10 mouse cellular contexts compared by ENCODE assay signal in the genomic region with DNA sequence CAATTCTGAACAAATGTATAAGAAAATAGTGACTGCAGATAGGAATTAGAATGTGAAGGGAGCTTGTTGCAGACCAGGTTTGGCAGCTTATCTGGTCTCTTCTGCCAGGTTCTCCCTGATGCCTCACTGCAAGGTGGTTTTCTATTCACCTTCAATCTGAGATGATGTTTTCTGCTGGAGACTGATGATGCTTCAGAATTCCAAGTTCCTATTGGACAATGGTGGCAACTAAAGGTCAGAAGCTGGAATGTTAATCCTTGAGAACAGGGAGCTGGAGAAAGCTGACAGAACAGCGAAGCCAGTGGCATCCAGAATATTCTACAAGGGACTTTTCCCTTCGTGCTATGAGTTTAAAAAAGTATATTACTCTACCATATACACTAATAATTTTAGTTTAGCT. TPM values are rescaled to one million over a fixed set of nuclear protein-coding genes. Genes with fewer than 3 reads are reported as not detected.
DNase-seq lines count a peak whose midpoint lies in the region; ATAC-seq lines count a peak whose summit lies in the region.
"Had no signal": no experiment of that assay in that cellular context is flagged by ENCODE, and none has a peak within 500 bp of the region (broad histone marks: within the 10 kb centered on the region; RNA-seq: fewer than 3 reads in every experiment).

No protein-coding gene starts in this region.

- no peaks in the 10 kb centered on the region for H3K4me1 ChIP-seq in forebrain, embryonic 10.5 days
- H3K4me1 ChIP-seq: limb, embryonic 15.5 days had no signal

- intact Hi-C loops in heart, postnatal 25 days (cut with DNase I): no loop called here

- WGBS in forebrain, embryonic 10.5 days: 31% methylated on average over 2 of the region's 2 CpGs

- ATAC-seq in granulocyte monocyte progenitor cell, adult 5-6 weeks (replicated peaks; ENCODE audit: poor library complexity, severe bottlenecking): no peak

- DNase-seq in heart, adult 8-10 months (ENCODE audit: low spot score): peak; percentile 27
- DNase-seq in heart, postnatal 25 days (ENCODE audit: low spot score): no peak
- peak; percentile 38 to 46 for DNase-seq in right cerebral cortex, postnatal 10 days (ENCODE audit: low spot score in 2 of 2)
- DNase-seq in right cerebral cortex, postnatal 36 days (ENCODE audit: low spot score in 2 of 2): no peak
- DNase-seq in induced T-regulatory cell, adult 2 months (ENCODE audit: low read depth): peak; percentile 8
- peak; percentile 10 for DNase-seq in testis, postnatal 14 days (ENCODE audit: low spot score)
- DNase-seq in forebrain, embryonic 10.5 days (ENCODE audit: extremely low spot score, low spot score): no peak

- H3K27ac ChIP-seq in forebrain, embryonic 10.5 days: no peak overlapping the region
- H3K27ac ChIP-seq: limb, embryonic 15.5 days had no signal

- H3K36me3 ChIP-seq in forebrain, embryonic 10.5 days (replicated peaks): no peaks in the 10 kb centered on the region
- H3K36me3 ChIP-seq: limb, embryonic 15.5 days had no signal

- H3K4me3 ChIP-seq in forebrain, embryonic 10.5 days: no peak overlapping the region
- H3K4me3 ChIP-seq: limb, embryonic 15.5 days had no signal

- H3K9me3 ChIP-seq in forebrain, embryonic 10.5 days: no peaks in the 10 kb centered on the region
- H3K9me3 ChIP-seq: limb, embryonic 15.5 days had no signal

- H3K27me3 ChIP-seq in forebrain, embryonic 10.5 days (ENCODE audit: poor library complexity, severe bottlenecking): peaks cover 11% of the 10 kb centered on the region

RNA-seq across cellular contexts. Expression of a gene that starts 3.0 kb away (rescaled TPM):
- total RNA-seq in heart, adult 8-10 months (2022): not detected
- total RNA-seq in heart, postnatal 25 days (2021): not detected
- not detected in 2 replicates for total RNA-seq in granulocyte monocyte progenitor cell, adult 5-6 weeks (2014; fragmentation: Nextera tagmentation)
- total RNA-seq in granulocyte monocyte progenitor cell, adult 5-6 weeks (2017): not detected in 2 replicates
- not detected in 2 replicates for polyA plus RNA-seq in forebrain, embryonic 10.5 days (2016; fragmentation: Nextera tagmentation; extraction: Ambion mirVana)
- polyA plus RNA-seq: limb, embryonic 15.5 days had no signal

RNA-seq across cellular contexts. Expression of a gene that starts 10.1 kb away (rescaled TPM):
- not detected for total RNA-seq in heart, adult 8-10 months (2022)
- not detected for total RNA-seq in heart, postnatal 25 days (2021)
- not detected in 2 replicates for total RNA-seq in granulocyte monocyte progenitor cell, adult 5-6 weeks (2014; fragmentation: Nextera tagmentation)
- total RNA-seq in granulocyte monocyte progenitor cell, adult 5-6 weeks (2017): not detected in 2 replicates
- not detected in 2 replicates for polyA plus RNA-seq in forebrain, embryonic 10.5 days (2016; fragmentation: Nextera tagmentation; extraction: Ambion mirVana)
- polyA plus RNA-seq: small intestine, adult 2 months had no signal

RNA-seq across cellular contexts. Expression of a gene that starts 22.2 kb away (rescaled TPM):
- total RNA-seq in heart, adult 8-10 months (2022): not detected
- total RNA-seq in heart, postnatal 25 days (2021): not detected
- not detected in 2 replicates for total RNA-seq in granulocyte monocyte progenitor cell, adult 5-6 weeks (2014; fragmentation: Nextera tagmentation)
- not detected in 2 replicates for total RNA-seq in granulocyte monocyte progenitor cell, adult 5-6 weeks (2017)
- polyA plus RNA-seq in forebrain, embryonic 10.5 days (2016; fragmentation: Nextera tagmentation; extraction: Ambion mirVana): not detected in 2 replicates
- polyA plus RNA-seq: limb, embryonic 15.5 days; small intestine, adult 2 months had no signal

RNA-seq across cellular contexts. Expression of a gene that starts 29.2 kb away (rescaled TPM):
- not detected for total RNA-seq in heart, adult 8-10 months (2022)
- total RNA-seq in heart, postnatal 25 days (2021): not detected
- not detected in 2 replicates for total RNA-seq in granulocyte monocyte progenitor cell, adult 5-6 weeks (2014; fragmentation: Nextera tagmentation)
- total RNA-seq in granulocyte monocyte progenitor cell, adult 5-6 weeks (2017): not detected in 2 replicates
- polyA plus RNA-seq in forebrain, embryonic 10.5 days (2016; fragmentation: Nextera tagmentation; extraction: Ambion mirVana): not detected in 2 replicates
- polyA plus RNA-seq: limb, embryonic 15.5 days; small intestine, adult 2 months had no signal

RNA-seq across cellular contexts. Expression of a gene that starts 29.4 kb away (rescaled TPM):
- total RNA-seq in heart, adult 8-10 months (2022): not detected
- total RNA-seq in heart, postnatal 25 days (2021): not detected
- total RNA-seq in granulocyte monocyte progenitor cell, adult 5-6 weeks (2014; fragmentation: Nextera tagmentation): not detected in 2 replicates
- total RNA-seq in granulocyte monocyte progenitor cell, adult 5-6 weeks (2017): not detected in 2 replicates
- not detected in 2 replicates for polyA plus RNA-seq in forebrain, embryonic 10.5 days (2016; fragmentation: Nextera tagmentation; extraction: Ambion mirVana)
- polyA plus RNA-seq: limb, embryonic 15.5 days; small intestine, adult 2 months had no signal

Comparison
In these comparisons a context has a peak if more than half of its experiments do, and no peak if none do; other contexts are left out.
1. DNase-seq: peak in heart, adult 8-10 months (single experiment), right cerebral cortex, postnatal 10 days (2 of 2), induced T-regulatory cell, adult 2 months (single experiment) and testis, postnatal 14 days (single experiment); none in heart, postnatal 25 days (single experiment), right cerebral cortex, postnatal 36 days (0 of 2) and forebrain, embryonic 10.5 days (single experiment).